Mouse (Mus musculus) 3134 (cell line): ENCODE measurements around the gene Plekhm1.

ENCODE experiments used
- DNase-seq: peaks from one replicate; pipeline ENCODE4 v3.0.0-alpha.2; 2011; ENCODE audit warnings: low spot score; ENCODE audit not compliant: insufficient read length; ENCODE audit errors: extremely low read depth

The Plekhm1 gene

GRCm38 (mm10) chr11:103362521-103363181 is 49.8 kb downstream of the Plekhm1 start:
- no peak for DNase-seq

- DNase-seq, result no peak
Measured at GRCm38 (mm10) chr11:103362054-103362432, 50.4 kb downstream of the Plekhm1 start.

DNA sequence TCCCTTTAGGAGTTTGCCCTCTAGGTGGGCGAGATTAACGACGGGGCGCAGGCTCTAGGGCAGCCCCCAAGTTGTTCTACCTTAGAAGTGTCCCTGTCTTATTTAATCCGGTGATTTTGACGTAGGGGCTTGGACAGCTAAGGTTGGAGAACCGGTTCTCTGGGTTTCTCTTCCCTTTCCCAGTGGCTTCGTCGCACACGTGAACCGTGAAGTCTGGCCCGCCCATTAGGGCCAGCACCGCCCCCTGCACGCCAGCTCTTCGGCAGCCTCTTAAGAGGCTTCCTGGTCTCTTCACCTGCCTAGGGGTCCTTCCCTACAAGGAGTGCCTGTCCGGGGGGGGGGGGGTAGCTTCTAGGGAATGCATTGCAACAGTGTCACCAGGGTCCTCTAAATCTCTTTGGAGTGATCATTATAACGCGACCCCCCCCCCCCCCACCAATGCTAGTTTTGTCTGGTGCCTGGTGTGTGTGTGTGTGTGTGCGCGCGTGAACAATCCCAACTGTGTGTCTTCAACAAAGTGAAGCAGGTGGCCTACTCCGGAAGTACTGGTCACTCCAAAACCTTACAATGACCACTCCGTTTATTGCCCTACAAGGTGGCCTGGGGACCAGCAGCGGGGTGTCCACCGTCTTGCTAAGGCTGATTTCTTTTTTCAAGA is 51.0 kb downstream of the Plekhm1 start:
- no peak for DNase-seq

GRCm38 (mm10) chr11:103360661-103361081 is 51.8 kb downstream of the Plekhm1 start:
- DNase-seq, result no peak

DNA sequence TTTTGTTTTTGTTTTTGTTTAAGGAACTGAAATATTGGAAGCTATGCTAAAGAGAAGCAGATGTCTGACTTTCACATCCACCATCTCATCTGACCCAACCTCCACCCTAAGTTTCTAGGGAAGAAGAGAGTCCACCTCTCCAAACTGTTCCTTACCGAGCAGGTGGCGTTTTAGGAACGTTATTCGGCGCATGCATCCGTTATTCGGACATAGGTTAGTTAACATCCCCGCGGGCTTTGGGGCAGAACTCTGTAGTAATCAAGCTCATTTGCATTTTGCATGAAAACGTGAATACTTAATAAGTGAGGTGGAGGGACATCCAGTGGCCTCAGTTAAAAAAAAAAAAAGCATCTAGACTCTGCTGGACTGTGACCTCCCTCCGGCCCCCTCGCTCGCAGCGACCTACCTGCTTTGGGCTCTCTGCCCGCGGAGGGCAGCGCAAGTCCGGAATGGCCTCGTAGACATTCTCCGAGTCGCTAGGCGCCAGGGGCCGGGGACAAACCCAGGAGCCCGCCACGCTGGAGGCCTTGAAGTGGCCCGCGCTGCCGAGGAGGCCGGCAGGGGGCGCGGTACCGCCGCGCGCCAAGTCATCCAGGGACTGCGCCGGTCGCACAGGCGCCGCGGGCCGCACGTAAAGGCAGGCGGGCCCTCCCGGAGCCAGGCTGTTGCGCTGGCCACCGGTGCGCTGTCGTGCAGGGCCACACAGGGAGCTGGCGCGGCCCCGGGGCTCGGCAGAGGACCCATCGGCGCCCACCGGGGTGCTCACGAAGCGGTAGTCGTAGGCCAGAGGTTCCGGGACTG is 52.4 kb downstream of the Plekhm1 start:
- no peak for DNase-seq

- DNase-seq, result peak; percentile 61
Measured at GRCm38 (mm10) chr11:103359122-103359521, 53.4 kb downstream of the Plekhm1 start.

GRCm38 (mm10) chr11:103358316-103358715 is 54.2 kb downstream of the Plekhm1 start:
- DNase-seq, result no peak

DNA sequence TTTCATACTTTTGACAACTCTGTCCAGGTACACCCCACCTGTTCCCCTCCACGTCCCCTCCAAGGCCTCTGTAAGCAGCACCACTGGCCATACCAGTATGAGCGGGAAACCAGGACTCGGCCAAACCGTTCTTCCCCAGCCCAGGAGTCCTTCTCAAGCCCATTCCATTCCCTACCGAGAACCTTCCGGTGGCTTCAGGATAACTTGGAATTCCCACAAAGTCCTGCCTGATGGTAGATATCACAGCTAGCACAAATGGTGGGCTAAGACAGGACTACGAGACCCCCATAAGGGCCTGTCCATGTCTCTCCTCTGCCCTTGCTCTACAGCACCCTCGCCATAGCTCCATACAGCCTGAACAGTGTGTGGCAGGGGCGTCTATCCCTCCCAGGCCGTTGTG is 54.8 kb downstream of the Plekhm1 start:
- DNase-seq, result no peak

DNA sequence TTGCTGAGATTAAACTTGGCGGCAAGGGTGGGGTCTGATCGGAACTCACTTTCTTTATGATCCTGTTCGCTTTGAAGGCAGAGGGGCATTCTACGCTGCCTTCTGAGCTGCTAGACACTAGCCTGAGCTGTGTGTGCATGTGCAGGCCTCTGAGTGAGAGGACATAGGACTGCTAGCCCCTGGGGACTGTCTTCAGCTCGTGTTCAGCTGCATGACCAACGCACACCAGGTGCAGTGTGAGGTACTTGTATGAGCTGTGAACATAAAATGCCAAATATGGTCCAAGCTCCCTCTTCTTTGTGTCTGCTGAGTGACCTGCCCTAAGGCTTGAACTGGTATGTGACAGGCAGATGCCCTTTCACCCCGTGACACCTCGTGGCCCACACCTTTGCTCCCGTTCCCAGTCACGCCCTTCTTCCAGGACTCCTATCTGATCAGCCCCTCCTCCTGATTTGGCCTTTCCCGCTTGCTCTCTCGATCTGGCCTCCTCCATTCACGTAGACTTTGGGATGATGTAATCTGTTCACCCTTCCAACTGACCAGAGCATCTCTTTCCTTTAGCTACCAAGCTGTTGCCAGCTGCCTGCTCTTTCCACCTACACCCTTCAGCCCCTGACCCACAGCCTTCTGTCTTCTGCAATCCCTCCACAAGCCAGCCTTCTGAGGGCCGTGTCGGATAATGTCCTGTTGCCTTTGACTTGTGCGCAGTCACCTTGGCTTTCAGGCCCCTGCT is 55.4 kb downstream of the Plekhm1 start:
- DNase-seq, result no peak

DNA sequence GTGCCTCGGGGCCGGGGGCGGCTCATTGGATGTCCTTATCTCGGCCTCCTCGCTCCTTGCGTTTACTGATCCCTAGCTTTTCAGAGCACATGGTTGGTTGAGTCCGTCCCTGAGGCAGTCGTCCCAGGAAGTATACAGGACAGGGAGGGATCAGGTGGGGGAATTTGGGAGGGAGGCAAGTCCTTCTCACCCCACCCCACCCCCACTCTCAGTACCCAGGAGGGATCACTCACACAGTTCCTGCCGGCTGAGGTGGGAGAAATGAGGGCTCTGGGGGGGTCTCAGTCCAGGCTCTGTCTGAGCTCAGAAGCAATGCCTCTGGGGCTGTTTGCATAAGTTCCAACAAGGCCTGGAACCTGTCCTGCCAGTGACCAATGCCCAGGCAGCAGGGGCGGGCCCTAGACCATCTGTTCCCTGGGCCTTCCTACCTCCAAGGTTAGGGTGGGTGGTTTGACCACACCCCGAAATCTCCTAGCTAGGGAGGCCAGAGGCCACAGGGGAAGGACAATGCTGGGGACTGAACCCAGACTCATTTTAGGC is 56.4 kb downstream of the Plekhm1 start:
- no peak for DNase-seq

- DNase-seq, result no peak
Measured at GRCm38 (mm10) chr11:103355251-103355650, 57.2 kb downstream of the Plekhm1 start.

GRCm38 (mm10) chr11:103354033-103354432 is 58.5 kb downstream of the Plekhm1 start:
- no peak for DNase-seq

GRCm38 (mm10) chr11:103352239-103352814 is 60.2 kb downstream of the Plekhm1 start:
- DNase-seq, result no peak

- no peak for DNase-seq
Measured at GRCm38 (mm10) chr11:103350711-103351315, 61.7 kb downstream of the Plekhm1 start.

DNA sequence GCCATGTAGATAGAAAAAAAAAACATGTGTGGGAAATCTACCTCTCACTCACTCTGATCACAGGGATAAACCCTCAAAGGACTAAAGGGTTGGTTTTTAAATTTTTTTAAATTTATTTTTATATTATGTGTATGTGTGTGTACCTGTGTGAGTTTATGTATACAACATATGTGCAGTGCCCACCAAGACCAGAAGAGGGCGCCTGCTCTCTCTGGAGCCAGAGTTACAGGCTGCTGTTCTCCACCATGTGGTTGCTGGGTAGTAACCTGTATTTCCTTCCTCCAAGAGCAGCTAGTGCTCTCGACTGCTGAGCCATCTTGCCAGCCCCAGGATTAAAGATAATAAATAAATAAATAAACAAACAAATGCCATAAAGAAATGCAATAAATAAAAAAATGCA is 62.8 kb downstream of the Plekhm1 start:
- DNase-seq, result no peak

GRCm38 (mm10) chr11:103346657-103347056 is 65.8 kb downstream of the Plekhm1 start:
- peak; percentile 54 for DNase-seq

DNA sequence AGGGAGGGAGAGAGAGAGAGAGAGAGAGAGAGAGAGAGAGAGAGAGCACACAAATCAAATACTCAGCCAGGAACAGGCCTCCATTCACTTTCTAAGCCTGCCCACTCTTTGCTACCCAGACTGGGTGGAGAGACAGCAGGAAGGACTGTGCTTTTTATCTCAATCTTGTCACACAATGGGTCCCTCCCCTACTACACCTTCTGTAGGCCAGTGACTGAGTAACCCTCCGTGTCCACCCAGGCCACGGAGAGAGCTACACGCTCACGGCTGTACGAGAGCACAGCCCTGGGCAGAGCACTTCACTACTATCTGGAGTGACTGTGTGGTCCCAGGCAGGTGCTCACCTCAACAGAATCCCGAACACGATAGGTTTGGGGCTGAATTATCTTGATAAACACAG is 66.3 kb downstream of the Plekhm1 start:
- no peak for DNase-seq

GRCm38 (mm10) chr11:103345408-103346091 is 66.9 kb downstream of the Plekhm1 start:
- DNase-seq, result no peak
